Mouse (Mus musculus) spleen, adult 18-20 months (tissue): ENCODE results near the gene Mindy4b-ps.

Experiments
- DNase-seq, 2 experiments: peaks; one replicate each; pipeline ENCODE4 v3.0.0; 2022; ENCODE audit warnings: mixed read lengths in 2 of 2

The Mindy4b-ps gene

DNA sequence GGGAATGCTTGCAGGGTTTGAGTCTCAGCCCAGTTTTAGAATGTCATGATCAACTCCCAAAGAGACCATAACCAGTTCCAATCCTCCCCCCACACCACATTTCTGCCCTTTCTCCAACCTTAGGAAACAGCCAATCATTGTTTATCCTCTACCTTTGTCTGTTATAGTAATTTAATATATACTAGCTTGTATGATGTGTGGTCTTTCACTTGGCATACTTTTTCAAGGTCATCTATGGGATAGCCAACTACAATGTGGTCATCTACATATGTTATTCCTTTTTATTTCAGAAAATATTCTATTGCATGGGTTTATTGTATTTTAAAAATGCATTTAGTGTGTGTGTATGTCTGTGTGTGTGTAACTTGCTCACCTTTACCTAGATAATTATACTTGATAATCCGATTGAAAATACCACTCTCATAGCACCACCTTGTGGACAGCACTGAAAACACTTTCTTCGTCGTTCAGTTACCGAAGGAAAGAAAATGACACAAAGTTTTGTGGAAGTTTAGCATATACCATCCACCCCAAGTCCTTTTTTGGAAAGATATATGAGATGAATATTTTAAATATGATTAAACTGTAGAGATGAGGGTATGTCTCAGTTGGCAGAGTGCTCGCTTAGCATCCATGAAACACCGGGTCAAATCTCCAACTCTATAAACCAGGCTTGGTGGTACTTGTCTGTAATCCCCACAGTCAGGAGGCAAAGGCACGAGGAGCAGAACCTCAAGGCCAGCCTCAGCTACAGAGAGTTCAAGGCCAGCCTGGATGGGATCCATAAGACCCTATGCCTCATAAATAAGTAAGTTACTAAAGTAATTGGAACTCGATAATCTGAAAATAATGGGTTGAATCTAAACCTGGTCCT lies 37.7 kb downstream of the Mindy4b-ps start:
- DNase-seq: peak in 1 of 2 experiments; percentile 5

DNA sequence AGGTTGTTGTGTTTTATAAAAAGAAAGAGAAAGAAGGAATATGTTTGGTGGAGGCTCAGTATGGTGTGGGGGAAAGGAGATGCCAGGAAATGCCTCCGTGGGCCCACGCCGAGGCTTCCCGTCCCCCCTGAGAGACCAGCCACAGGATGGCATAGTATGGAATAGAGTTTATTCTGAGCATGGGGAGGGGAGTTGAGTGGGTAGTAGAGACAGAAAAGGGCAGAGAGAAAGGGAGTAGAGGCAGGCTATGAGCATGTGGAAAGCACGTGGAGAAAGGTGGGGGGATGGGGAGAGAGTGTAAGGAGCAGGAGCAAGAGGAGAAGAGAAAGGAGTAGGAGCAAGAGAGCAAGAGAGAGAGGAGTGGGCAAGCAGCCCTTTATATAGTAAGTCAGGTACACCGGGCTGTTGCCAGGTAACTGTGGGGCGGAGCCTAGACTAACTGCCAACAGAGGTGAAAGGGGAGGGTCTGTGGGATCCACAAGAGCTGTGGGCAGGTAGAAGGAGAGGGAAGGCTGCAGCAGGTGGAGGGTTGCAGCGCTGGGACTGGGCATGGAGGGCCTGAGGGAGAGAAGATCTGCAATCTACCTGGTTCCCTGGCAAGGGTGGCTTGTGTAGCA lies 38.4 kb downstream of the Mindy4b-ps start:
- no peak for DNase-seq

DNA sequence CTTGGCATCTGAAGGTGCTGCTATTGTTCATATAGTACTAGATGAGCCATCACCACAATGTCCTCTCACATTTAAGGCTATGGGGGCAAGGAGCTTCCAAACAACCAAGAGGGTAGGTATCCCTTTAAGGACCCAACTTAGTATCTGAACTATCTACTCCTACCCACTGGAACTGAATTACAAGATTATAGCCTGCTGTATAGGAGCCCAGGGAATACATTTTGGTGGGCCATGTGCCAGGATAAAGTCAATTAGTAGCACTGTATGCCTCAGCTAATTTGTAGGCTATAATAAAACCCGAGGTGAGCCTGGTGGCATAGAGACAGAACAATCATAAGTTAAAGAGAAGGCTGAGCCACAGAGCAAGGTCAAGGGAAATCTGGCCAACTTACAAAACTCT lies 65.7 kb downstream of the Mindy4b-ps start:
- no peak for DNase-seq

DNA sequence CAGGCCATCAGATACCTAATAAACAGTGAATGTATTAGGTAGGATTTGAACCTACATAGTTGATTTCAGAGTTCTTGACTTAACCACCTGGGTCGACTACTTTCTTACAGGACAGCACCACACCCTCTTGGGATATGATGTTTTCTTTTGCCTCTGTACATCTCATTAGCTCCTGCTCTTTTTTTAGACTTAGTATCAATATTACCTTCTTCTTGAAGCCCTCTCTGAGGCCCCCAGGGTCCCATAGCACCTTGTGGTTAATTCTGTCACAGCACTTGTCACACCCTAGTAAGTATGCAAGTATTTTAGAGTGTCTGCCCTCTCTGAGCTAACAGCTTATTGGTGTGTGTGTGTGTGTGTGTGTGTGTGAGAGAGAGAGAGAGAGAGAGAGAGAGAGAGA lies 66.3 kb downstream of the Mindy4b-ps start:
- DNase-seq: no peak

DNA sequence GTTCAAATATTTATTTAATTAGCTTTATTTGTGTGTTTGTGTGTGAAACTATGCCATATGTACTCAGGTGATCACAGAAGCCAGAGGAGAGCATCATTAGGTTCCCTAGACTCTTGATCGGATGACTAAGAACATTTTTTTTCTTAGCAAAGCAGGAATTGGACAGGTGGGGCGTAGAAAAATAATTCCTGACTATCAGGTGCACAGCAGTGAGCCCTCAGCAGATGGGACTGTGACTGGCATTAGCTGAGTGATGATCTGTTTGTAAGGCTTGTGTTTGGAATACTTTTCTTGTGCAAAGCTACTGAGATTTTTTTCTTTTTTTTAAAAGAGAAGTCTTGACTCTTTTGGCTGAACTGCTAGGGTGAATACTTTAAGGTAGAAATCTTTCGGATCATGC lies 67.8 kb downstream of the Mindy4b-ps start:
- no peak for DNase-seq

DNA sequence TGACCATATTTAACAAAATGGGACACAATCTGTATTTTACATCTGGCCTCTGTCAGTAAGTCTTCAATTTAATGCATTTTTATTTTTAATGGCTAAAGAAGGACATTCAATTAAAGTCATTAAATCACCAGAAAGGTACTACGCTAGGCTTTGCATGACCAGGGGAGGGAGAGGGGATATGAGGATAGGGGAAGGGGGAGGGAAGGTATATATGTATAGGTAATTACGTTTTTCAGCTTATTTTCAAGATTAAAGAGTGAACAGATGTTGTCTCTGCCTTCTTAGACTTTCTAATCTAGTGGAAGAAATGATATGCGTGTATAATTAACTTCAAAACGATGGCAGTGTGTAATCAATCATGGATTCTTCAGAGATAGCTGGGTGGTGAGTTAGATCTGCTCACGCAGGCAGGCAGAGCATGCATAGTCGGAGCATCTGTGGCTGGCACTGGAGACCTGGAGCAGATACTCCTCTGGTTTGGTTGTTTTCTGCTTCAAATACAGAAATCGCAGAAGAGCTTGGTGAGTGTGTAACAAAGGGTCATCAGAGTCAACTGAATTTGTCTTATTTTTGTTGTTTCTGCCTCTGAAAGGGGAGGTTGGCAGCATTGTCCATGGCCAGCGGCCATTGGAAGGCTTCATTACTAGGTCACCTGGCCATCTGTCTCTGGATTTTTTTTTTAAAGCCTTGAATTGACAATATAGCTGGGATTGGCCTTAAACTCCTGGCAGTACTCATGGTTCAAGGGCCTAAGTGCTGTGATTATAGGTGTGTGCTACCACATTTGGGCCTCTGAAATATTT lies 70.1 kb downstream of the Mindy4b-ps start:
- DNase-seq: no peak

DNA sequence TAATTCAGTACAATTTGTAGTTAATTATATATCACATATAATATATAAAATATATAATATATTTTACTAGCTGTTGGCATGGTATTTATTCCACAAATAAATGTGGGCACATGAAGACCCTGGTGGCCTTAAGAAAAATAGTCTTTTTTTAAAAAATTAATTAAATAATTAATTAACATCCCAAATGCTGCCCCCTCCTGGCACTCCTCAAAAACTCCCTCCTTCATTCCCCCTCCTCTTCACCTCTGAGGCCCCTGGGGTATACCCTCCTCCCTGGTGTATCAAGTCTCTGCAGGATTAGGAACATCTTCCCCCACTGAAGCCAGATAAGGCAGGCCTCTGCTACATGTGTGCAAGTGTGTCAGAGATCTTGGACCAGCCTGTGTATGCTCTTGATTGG lies 73.4 kb downstream of the Mindy4b-ps start:
- DNase-seq: no peak

DNA sequence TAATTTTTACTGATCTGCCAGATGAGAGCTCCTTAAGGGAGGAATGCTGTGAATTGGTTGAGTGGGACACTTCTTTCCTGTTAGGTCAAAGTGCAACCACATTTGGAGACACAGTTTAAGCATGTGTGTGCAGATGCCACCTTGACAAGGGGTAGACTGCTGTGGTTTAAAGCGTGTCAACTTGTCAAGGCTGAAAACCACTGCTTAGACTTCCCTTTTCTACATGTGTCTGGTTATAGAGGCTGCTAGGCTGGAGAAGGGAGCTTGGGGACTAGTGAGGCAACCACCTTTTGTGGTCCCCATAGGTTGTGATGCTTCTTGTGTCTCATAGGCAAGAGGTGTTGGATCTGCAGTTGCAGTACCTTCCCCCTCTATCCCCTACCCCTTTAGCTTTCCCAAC lies 74.2 kb downstream of the Mindy4b-ps start:
- DNase-seq: no peak

DNA sequence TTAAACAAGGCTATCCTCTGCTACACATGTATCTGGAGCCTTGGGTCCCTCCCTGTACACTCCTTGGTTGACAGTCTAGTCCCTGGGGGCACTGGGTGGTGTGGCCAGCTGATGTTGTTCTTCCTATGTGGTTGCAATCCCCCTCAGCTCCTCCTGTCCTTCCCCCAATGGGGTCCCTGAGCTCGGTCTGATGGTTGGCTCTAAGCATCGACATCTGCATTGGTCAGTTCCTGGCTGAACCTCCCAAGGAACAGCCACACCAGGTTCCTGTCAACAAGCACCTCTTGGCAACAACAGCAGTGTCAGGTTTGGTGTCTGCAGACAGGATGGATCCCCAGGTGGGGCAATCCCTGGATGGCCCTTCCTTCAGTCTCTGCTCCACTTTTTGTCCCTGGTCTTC lies 82.6 kb downstream of the Mindy4b-ps start:
- no peak for DNase-seq
